21 mouse cellular contexts compared by ENCODE assay signal in the genomic region with DNA sequence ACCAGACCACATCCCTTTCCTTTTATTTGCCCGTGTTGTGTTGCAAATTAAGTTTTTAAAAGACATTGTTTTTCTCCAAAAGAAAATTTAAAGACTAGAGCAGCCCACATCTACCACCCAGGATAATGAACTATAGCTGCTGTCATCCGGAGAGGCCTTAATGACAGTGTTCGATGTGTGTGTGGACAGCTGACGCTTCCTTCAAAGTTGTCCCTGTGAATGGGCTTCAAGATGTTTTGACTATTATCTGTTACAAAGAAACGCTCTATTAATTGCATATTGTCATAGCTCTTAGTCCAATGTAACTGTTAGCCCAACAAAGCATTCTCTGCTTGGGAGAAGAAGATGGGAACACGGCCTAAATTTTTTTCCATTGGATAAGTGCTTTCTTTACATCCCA.
A peak's percentile ranks its signal among the peaks of the same experiment; 100 is the strongest.
DNase-seq lines count a peak whose midpoint lies in the region; ATAC-seq lines count a peak whose summit lies in the region.
"Had no signal": no experiment of that assay in that cellular context is flagged by ENCODE, and none has a peak within 500 bp of the region (broad histone marks: within the 10 kb centered on the region; RNA-seq: fewer than 3 reads in every experiment).

No protein-coding gene starts in this region.

- H3K9me3 ChIP-seq in intestine, embryonic 14.5 days (ENCODE audit: control insufficient read depth, low read length): no peaks in the 10 kb centered on the region
- no peaks in the 10 kb centered on the region for H3K9me3 ChIP-seq in intestine, embryonic 15.5 days
- H3K9me3 ChIP-seq in forebrain, embryonic 15.5 days: no peaks in the 10 kb centered on the region
- H3K9me3 ChIP-seq in limb, embryonic 10.5 days (replicated peaks): no peaks in the 10 kb centered on the region
- H3K9me3 ChIP-seq: heart, embryonic 10.5 days; heart, embryonic 13.5 days; hindbrain, embryonic 12.5 days; hindbrain, embryonic 15.5 days had no signal

- no peak overlapping the region for H3K27ac ChIP-seq in intestine, embryonic 14.5 days (ENCODE audit: low read depth)
- no peak overlapping the region for H3K27ac ChIP-seq in intestine, embryonic 15.5 days
- no peak overlapping the region for H3K27ac ChIP-seq in forebrain, embryonic 15.5 days (replicated peaks)
- H3K27ac ChIP-seq in limb, embryonic 10.5 days: no peak overlapping the region
- H3K27ac ChIP-seq: heart, embryonic 10.5 days; heart, embryonic 13.5 days; hindbrain, embryonic 12.5 days; hindbrain, embryonic 15.5 days had no signal

- H3K4me3 ChIP-seq in intestine, embryonic 14.5 days (ENCODE audit: low read depth, low read length): no peak overlapping the region
- H3K4me3 ChIP-seq in intestine, embryonic 15.5 days (replicated peaks): no peak overlapping the region
- no peak overlapping the region for H3K4me3 ChIP-seq in forebrain, embryonic 15.5 days
- no peak overlapping the region for H3K4me3 ChIP-seq in limb, embryonic 10.5 days
- H3K4me3 ChIP-seq: heart, embryonic 10.5 days; heart, embryonic 13.5 days; hindbrain, embryonic 12.5 days; hindbrain, embryonic 15.5 days had no signal

- no peak overlapping the region for H3K9ac ChIP-seq in intestine, embryonic 14.5 days (ENCODE audit: low read length)
- no peak overlapping the region for H3K9ac ChIP-seq in intestine, embryonic 15.5 days
- no peak overlapping the region for H3K9ac ChIP-seq in forebrain, embryonic 15.5 days (replicated peaks)
- H3K9ac ChIP-seq: heart, embryonic 13.5 days; hindbrain, embryonic 12.5 days; hindbrain, embryonic 15.5 days had no signal

- ATAC-seq in intestine, embryonic 14.5 days (replicated peaks; ENCODE audit: low FRiP score, low TSS enrichment, low read depth): no peak
- ATAC-seq in intestine, embryonic 15.5 days: no peak
- ATAC-seq in forebrain, embryonic 15.5 days (replicated peaks): peak; percentile 76
- ATAC-seq: CD4-positive, CD25-positive, alpha-beta regulatory T cell, adult 4 months; intestine, embryonic 16.5 days had no signal

- H3K4me2 ChIP-seq in intestine, embryonic 14.5 days (ENCODE audit: low read length): no peak overlapping the region
- no peak overlapping the region for H3K4me2 ChIP-seq in intestine, embryonic 15.5 days (replicated peaks)
- H3K4me2 ChIP-seq in forebrain, embryonic 15.5 days (replicated peaks): no peak overlapping the region
- H3K4me2 ChIP-seq: heart, embryonic 13.5 days; hindbrain, embryonic 12.5 days; hindbrain, embryonic 15.5 days had no signal

- WGBS in intestine, embryonic 14.5 days: 90% methylated on average over 6 of the region's 6 CpGs
- WGBS in intestine, embryonic 15.5 days: 88% methylated on average over 6 of the region's 6 CpGs
- WGBS in forebrain, embryonic 15.5 days: 43% methylated on average over 6 of the region's 6 CpGs
- WGBS in limb, embryonic 10.5 days: 85% methylated on average over 6 of the region's 6 CpGs

- H3K36me3 ChIP-seq in intestine, embryonic 14.5 days (ENCODE audit: control insufficient read depth, insufficient read depth, low read length): no peaks in the 10 kb centered on the region
- no peaks in the 10 kb centered on the region for H3K36me3 ChIP-seq in intestine, embryonic 15.5 days
- H3K36me3 ChIP-seq in forebrain, embryonic 15.5 days: no peaks in the 10 kb centered on the region
- H3K36me3 ChIP-seq in limb, embryonic 10.5 days: no peaks in the 10 kb centered on the region
- H3K36me3 ChIP-seq: heart, embryonic 10.5 days; heart, embryonic 13.5 days; hindbrain, embryonic 12.5 days; hindbrain, embryonic 15.5 days had no signal

- H3K4me1 ChIP-seq in intestine, embryonic 14.5 days (replicated peaks; ENCODE audit: control insufficient read depth, insufficient read depth, low read length): no peaks in the 10 kb centered on the region
- no peaks in the 10 kb centered on the region for H3K4me1 ChIP-seq in intestine, embryonic 15.5 days (replicated peaks)
- H3K4me1 ChIP-seq in forebrain, embryonic 15.5 days: peaks cover 7% of the 10 kb centered on the region
- H3K4me1 ChIP-seq in limb, embryonic 10.5 days: peaks cover 12% of the 10 kb centered on the region

- no peaks in the 10 kb centered on the region for H3K27me3 ChIP-seq in intestine, embryonic 14.5 days (replicated peaks; ENCODE audit: control insufficient read depth, insufficient read depth, low read length)
- no peaks in the 10 kb centered on the region for H3K27me3 ChIP-seq in intestine, embryonic 15.5 days (replicated peaks)
- no peaks in the 10 kb centered on the region for H3K27me3 ChIP-seq in forebrain, embryonic 15.5 days
- H3K27me3 ChIP-seq in limb, embryonic 10.5 days (ENCODE audit: low read depth, poor library complexity, severe bottlenecking): no peaks in the 10 kb centered on the region
- H3K27me3 ChIP-seq: heart, embryonic 13.5 days; hindbrain, embryonic 12.5 days; hindbrain, embryonic 15.5 days had no signal

- DNase-seq in intestine, embryonic 14.5 days (ENCODE audit: low spot score): peak; percentile 13
- DNase-seq in limb, embryonic 10.5 days (ENCODE audit: low spot score): peak; percentile 3
- DNase-seq in right cerebral cortex, postnatal 36 days (ENCODE audit: low spot score in 2 of 2): no peak
- no peak for DNase-seq in heart, postnatal 4 days
- DNase-seq: adrenal gland, adult 2 months; adrenal gland, postnatal 14 days; cerebellum, adult 11-12 months; cerebellum, adult 9-10 months; cerebellum, postnatal 14 days; gastrocnemius, postnatal 25 days; heart, adult 18-20 months; heart, postnatal 14 days; kidney, adult 18-20 months had no signal

Comparison
In these comparisons a context has a peak if more than half of its experiments do, and no peak if none do; other contexts are left out.
1. DNase-seq: peak in intestine, embryonic 14.5 days (single experiment) and limb, embryonic 10.5 days (single experiment); none in right cerebral cortex, postnatal 36 days (0 of 2) and heart, postnatal 4 days (single experiment).